Mouse (Mus musculus): ENCODE measurements around the gene Imp4. TPM values are rescaled to one million over a fixed set of nuclear protein-coding genes. Genes with fewer than 3 reads are reported as not detected.

The Imp4 gene
- polyA plus RNA-seq, 1 experiment from 2014 or later: 91.1 TPM

DNA sequence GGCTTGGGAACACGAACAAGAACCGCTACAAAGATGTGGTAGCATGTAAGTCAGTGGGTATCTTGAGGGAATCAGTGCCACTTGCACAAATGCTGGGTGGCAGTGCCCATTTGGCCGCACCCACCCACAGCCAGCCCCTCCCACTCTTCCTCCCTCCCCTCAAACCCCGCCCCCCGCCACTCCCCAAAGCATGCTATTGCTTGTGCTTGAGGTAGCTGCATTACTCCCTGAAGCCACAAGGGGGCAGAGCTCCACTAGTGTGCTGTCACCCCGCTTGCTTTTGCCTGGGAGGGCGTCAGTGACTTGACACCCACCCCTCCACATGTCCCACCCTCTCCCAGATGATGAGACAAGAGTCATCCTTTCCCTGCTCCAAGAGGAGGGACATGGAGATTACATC is 23.1 kb downstream of the Imp4 start:
- peaks cover 21% of the 10 kb centered on the region; the same call in 1 of the 2 replicates for H3K27me3 ChIP-seq (ENCODE audit: insufficient read depth, low read length)
- peak; percentile 70 for DNase-seq
- H3K4me3 ChIP-seq (ENCODE audit: low read depth, low read length): no peak overlapping the region
- no peaks in the 10 kb centered on the region for H3K36me3 ChIP-seq (ENCODE audit: insufficient read depth)
- peaks cover 3% of the 10 kb centered on the region; the same call in 1 of the 2 replicates for H3K4me1 ChIP-seq (ENCODE audit: insufficient read depth)
- no peak for ATAC-seq (ENCODE audit: insufficient read depth)
- H3K4me2 ChIP-seq: no peak overlapping the region
- H3K9ac ChIP-seq: no peak overlapping the region
- 26% methylated on average over 7 of the region's 7 CpGs for WGBS
- no peak overlapping the region for H3K27ac ChIP-seq (ENCODE audit: low read depth)
- no peaks in the 10 kb centered on the region for H3K9me3 ChIP-seq (ENCODE audit: low read depth, low read length)
- peak; percentile 79 for TF ChIP-seq CTCF (IDR thresholded peaks at IDR 0.05; ENCODE audit: low read depth)

DNA sequence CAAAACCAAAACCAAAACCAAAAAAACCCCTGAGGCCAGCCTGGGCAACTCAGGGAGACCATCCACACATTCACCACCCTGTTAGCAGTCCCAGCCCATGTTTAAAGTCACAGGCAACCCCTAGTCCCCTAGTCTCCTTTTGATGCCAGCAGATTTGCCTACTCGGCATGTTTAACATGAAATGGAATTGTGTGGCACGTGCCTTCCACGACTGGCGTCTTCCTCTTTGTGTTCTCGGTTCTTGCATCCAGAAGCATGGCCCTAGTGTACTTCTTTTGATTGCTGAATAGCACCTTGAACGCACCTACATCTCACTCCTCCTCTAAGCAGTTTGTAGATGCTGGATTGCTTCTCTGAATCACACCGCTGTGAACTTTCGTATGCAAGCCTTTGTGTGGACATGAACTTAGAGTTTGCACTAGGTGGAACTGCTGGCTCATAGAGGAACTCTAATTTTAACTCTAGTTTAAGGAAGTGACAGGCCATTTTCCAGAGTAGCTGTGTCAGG is 24.7 kb downstream of the Imp4 start:
- H3K27ac ChIP-seq (ENCODE audit: low read depth): no peak overlapping the region
- no peaks in the 10 kb centered on the region for H3K9me3 ChIP-seq (ENCODE audit: low read depth, low read length)
- H3K4me1 ChIP-seq (ENCODE audit: insufficient read depth): peaks cover 4% of the 10 kb centered on the region; the same call in 1 of the 2 replicates
- H3K27me3 ChIP-seq (ENCODE audit: insufficient read depth, low read length): peaks cover 12% of the 10 kb centered on the region; the same call in 1 of the 2 replicates
- H3K9ac ChIP-seq: no peak overlapping the region
- ATAC-seq (ENCODE audit: insufficient read depth): no peak
- 84% methylated on average over 8 of the region's 8 CpGs for WGBS
- DNase-seq: peak; percentile 8
- no peaks in the 10 kb centered on the region for H3K36me3 ChIP-seq (ENCODE audit: insufficient read depth)
- no peak for TF ChIP-seq CTCF (IDR thresholded peaks at IDR 0.05; ENCODE audit: low read depth)
- H3K4me2 ChIP-seq: no peak overlapping the region
- no peak overlapping the region for H3K4me3 ChIP-seq (ENCODE audit: low read depth, low read length)

DNA sequence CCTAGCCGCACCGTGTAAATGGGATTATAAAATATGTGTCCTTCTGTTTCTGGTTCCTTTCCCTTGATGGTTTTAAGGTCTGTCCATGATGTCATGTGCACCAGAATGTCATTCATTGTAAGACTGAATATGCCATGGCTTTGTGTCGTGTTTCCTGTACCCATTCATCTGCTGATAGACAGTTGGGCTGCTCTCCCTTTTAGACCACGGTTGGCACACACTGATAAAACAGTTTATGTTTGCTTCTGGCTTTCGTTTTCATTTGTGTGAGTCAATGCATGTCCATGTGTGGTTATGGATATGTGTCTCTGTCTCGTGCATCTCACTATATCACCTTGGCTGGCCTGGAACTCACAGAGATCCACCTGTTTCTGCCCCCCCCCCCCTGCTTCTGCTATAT is 25.8 kb downstream of the Imp4 start:
- TF ChIP-seq CTCF (IDR thresholded peaks at IDR 0.05; ENCODE audit: low read depth): no peak
- WGBS: 70% methylated on average over 6 of the region's 6 CpGs
- no peaks in the 10 kb centered on the region for H3K9me3 ChIP-seq (ENCODE audit: low read depth, low read length)
- peaks cover 4% of the 10 kb centered on the region; the same call in 1 of the 2 replicates for H3K4me1 ChIP-seq (ENCODE audit: insufficient read depth)
- H3K27me3 ChIP-seq (ENCODE audit: insufficient read depth, low read length): peaks cover 4% of the 10 kb centered on the region; the same call in 1 of the 2 replicates
- DNase-seq: no peak
- H3K4me2 ChIP-seq: no peak overlapping the region
- H3K9ac ChIP-seq: no peak overlapping the region
- no peak overlapping the region for H3K27ac ChIP-seq (ENCODE audit: low read depth)
- H3K36me3 ChIP-seq (ENCODE audit: insufficient read depth): no peaks in the 10 kb centered on the region
- H3K4me3 ChIP-seq (ENCODE audit: low read depth, low read length): no peak overlapping the region
- no peak for ATAC-seq (ENCODE audit: insufficient read depth)

DNA sequence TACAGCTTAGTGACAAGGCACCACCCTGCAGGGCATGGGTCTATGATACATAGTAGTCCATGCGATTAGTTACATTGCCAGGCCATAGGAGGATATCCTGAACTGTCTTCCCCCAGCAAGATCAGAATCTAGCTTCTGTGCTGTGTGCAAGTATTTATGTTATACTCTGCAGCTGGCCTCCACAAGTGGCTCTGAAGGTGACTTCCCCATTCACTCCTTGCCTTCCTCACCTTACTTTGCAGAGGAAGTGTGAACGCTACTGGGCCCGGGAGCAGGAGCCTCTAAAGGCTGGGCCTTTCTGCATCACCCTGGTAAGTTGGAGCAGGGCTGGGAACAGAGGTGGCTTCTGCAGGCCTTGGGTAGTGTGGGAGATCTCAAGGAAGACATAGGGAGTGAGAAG is 28.4 kb downstream of the Imp4 start:
- ATAC-seq (ENCODE audit: insufficient read depth) (no peak), DNase-seq (peak; percentile 6)
- 41% methylated on average over 3 of the region's 3 CpGs for WGBS
- Histone ChIP-seq H3K4me2 (no peak overlapping the region), H3K36me3 (ENCODE audit: insufficient read depth) (no peaks in the 10 kb centered on the region), H3K9ac (no peak overlapping the region), H3K4me3 (ENCODE audit: low read depth, low read length) (no peak overlapping the region), H3K9me3 (ENCODE audit: low read depth, low read length) (no peaks in the 10 kb centered on the region), H3K27me3 (ENCODE audit: insufficient read depth, low read length) (no peaks in the 10 kb centered on the region; the same call in 1 of the 2 replicates), H3K4me1 (ENCODE audit: insufficient read depth) (peaks cover 4% of the 10 kb centered on the region; the same call in 1 of the 2 replicates), H3K27ac (ENCODE audit: low read depth) (peak overlapping the region; percentile 13)
- no peak for TF ChIP-seq CTCF (IDR thresholded peaks at IDR 0.05; ENCODE audit: low read depth)

DNA sequence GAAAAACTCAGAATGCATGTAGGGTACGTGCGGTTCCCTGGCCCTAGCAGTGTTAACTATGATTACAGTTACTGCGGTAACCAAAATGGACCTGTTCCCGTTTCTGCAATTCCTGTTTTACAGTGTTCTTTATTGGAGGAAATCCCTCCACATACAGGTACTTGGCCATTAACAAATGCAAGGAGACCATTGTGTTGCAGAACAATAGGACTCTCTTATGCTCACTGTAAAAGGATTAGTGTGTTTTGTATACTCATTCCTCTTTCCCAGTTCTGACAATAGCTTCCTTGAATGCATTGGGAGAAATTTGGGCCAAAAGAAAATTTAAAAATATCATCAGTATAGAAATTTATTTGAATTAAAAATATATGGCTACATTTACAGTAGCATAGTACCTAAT is 28.8 kb downstream of the Imp4 start:
- 61% methylated on average over 4 of the region's 4 CpGs for WGBS
- no peaks in the 10 kb centered on the region for H3K9me3 ChIP-seq (ENCODE audit: low read depth, low read length)
- no peaks in the 10 kb centered on the region for H3K36me3 ChIP-seq (ENCODE audit: insufficient read depth)
- H3K4me1 ChIP-seq (ENCODE audit: insufficient read depth): peaks cover 4% of the 10 kb centered on the region; the same call in 1 of the 2 replicates
- peak overlapping the region; percentile 13; the same call in 1 of the 2 replicates for H3K27ac ChIP-seq (ENCODE audit: low read depth)
- no peak overlapping the region for H3K4me2 ChIP-seq
- no peak overlapping the region for H3K4me3 ChIP-seq (ENCODE audit: low read depth, low read length)
- ATAC-seq (ENCODE audit: insufficient read depth) (no peak), DNase-seq (no peak)
- no peaks in the 10 kb centered on the region; the same call in 1 of the 2 replicates for H3K27me3 ChIP-seq (ENCODE audit: insufficient read depth, low read length)
- no peak for TF ChIP-seq CTCF (IDR thresholded peaks at IDR 0.05; ENCODE audit: low read depth)
- no peak overlapping the region for H3K9ac ChIP-seq

DNA sequence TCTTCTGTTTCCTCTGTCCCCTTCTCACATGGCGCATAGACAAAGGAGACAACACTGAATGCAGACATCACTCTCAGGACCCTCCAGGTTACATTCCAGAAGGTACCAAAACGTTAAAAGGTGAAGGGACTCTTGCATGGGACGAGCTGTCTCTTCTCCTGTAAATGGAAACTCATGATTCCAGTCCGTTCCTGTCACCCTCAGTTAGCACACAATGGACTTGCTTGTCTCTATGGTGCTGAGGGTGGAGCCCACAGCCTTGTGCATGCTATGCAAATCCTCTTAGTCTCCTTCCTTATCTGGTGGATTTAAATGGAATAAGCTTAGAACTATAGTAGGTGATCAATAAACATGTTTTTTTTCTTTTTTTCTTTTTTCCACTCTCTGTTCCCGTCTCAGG is 30.1 kb downstream of the Imp4 start:
- Histone ChIP-seq H3K27me3 (ENCODE audit: insufficient read depth, low read length) (no peaks in the 10 kb centered on the region; the same call in 1 of the 2 replicates), H3K9ac (no peak overlapping the region), H3K36me3 (ENCODE audit: insufficient read depth) (no peaks in the 10 kb centered on the region), H3K4me2 (no peak overlapping the region), H3K9me3 (ENCODE audit: low read depth, low read length) (no peaks in the 10 kb centered on the region), H3K27ac (ENCODE audit: low read depth) (no peak overlapping the region), H3K4me3 (ENCODE audit: low read depth, low read length) (no peak overlapping the region), H3K4me1 (ENCODE audit: insufficient read depth) (peaks cover 4% of the 10 kb centered on the region; the same call in 1 of the 2 replicates)
- no peak for TF ChIP-seq CTCF (IDR thresholded peaks at IDR 0.05; ENCODE audit: low read depth)
- ATAC-seq (ENCODE audit: insufficient read depth): no peak
- DNase-seq: no peak
- WGBS: 74% methylated on average over 5 of the region's 5 CpGs

DNA sequence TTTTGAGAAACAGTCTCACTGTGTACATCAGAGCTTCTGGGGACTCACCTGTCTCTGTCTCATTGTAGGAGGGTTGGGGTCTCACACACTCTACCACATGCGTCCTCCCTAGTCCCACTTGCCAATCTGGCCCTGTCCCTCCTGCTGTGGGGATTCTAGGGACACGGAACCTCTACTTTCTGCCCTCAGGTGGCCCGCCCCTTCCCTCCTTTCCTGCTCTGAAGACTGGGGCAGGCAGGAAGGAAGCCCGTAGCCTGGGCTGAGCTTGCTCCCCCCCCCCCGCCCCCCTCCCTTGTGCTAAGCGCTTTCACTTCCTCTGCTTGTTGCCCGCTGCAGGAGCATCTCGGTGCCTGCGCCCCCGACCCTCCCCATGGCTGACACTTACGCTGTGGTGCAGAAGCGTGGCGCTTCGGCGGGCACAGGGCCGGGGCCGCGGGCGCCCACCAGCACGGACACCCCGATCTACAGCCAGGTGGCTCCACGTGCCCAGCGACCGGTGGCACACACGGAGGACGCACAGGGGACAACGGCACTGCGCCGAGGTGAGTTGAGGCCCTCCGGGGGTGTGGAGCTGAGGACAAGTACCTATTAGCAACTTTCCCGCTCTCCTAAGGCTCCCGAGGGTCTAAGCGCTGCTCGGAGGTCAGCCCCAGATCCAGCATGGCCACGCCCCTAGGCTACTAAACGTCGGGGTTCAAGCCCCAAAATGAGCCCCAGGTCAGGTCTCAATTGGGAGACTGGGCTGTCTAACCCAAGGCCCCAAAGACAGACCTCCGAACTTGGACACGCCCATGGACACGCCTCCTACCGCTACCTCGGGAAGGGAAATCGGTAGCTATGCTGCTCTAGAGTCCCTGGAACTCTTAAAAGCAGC is 33.0 kb downstream of the Imp4 start:
- Histone ChIP-seq H3K9ac (peak overlapping the region; percentile 50), H3K4me3 (ENCODE audit: low read depth, low read length) (peak overlapping the region; percentile 47), H3K36me3 (ENCODE audit: insufficient read depth) (no peaks in the 10 kb centered on the region), H3K27ac (ENCODE audit: low read depth) (no peak overlapping the region; the same call in 1 of the 2 replicates), H3K9me3 (ENCODE audit: low read depth, low read length) (no peaks in the 10 kb centered on the region), H3K4me2 (peak overlapping the region; percentile 93), H3K27me3 (ENCODE audit: insufficient read depth, low read length) (no peaks in the 10 kb centered on the region; the same call in 1 of the 2 replicates), H3K4me1 (ENCODE audit: insufficient read depth) (peaks cover 2% of the 10 kb centered on the region; the same call in 1 of the 2 replicates)
- peak; percentile 68 for ATAC-seq (ENCODE audit: insufficient read depth)
- peak; percentile 76 for DNase-seq
- TF ChIP-seq CTCF (IDR thresholded peaks at IDR 0.05; ENCODE audit: low read depth): no peak
- under 1% methylated on average over 42 of the region's 43 CpGs for WGBS

Data from lung, embryonic 14.5 days (tissue).